Mouse (Mus musculus) gastrocnemius, postnatal 14 days (tissue): ENCODE data around the gene Naa80. TPM values are rescaled to one million over a fixed set of nuclear protein-coding genes. Genes with fewer than 3 reads are reported as not detected.
"Not testable (repeated sequence)": the region's sequence is repeated elsewhere in the genome, so short reads cannot be mapped to it uniquely, and the experiment has no call there.

Experiments used
- DNase-seq: peaks from one replicate; pipeline ENCODE4 v3.0.0; 2021; ENCODE audit warnings: mixed read lengths
- intact Hi-C: fragments of 180-260 bp; cut with DNase I; formaldehyde crosslinking; loops from one replicate; pipeline ENCODE4 v1.15.1; 2025; ENCODE audit warnings: low total_unique reads
- total RNA-seq, 2 experiments: library from RNA; stranded (reverse); gene quantifications; 2 replicates each; pipeline ENCODE4 v1.2.3; 2021

Naa80 gene
- total RNA-seq, 2 experiments from 2014 or later: 12.0 TPM

GRCm38 (mm10) chr9:107569270-107569669 is 9.4 kb upstream of the Naa80 start:
- no peak for DNase-seq
- intact Hi-C loops: no loop called here

GRCm38 (mm10) chr9:107570016-107570415 is 8.7 kb upstream of the Naa80 start:
- intact Hi-C loops: no loop called here
- DNase-seq: no peak

DNA sequence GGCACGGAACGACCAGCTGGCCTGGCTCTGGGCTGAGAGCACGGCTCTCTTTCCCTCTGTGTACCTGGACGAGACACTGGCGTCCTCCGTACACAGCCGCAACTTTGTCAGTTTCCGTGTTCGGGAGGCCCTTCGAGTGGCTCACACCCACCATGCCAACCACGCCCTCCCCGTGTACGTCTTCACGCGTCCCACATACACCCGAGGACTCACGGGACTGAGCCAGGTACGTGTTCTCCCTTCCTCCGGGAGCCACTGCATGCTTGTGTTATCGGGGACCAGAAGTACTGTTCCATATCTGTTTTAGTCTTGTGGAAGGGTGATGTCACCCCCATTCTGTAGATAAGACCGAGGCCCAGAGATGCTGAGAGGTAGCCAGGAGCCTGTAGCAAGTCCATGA is 7.8 kb upstream of the Naa80 start:
- intact Hi-C loops: no loop called here

DNA sequence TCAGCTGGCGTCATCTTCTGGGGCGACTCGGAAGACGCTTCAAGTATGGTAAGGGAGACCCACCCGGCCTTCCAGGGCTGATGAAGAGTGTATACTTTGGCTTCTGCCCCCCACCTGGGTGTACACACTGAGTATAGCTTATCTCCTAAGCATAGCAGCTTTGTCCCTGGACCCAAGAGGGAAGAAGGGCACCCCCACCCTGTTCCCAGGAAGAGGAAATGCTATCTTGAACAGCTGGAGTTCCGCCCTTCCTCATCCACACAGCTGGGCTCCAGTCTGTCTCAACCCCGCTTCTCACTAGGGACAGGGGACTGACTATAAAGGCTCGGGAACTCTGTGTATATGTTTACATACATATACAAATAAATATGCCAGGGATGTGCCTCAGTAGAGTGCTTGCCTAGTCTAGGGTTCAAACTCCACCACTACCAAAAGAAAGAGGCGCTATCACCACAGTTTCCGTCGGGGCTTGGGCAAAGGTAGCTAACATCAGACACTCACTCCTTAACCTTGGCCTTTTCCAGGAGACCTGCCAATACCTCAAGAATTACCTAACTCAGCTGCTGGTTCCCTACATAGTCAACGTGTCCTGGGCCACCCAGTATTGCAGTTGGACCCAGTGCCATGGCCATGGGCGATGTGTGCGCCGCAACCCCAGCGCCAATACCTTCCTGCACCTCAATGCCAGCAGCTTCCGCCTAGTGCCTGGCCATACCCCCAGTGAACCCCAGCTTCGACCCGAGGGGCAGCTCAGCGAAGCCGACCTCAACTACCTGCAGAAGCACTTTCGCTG is 7.0 kb upstream of the Naa80 start:
- DNase-seq: no peak
- intact Hi-C loops: no loop called here

More for the DNA sequence above, 7.8 kb upstream of the Naa80 start:
- DNase-seq: no peak

DNA sequence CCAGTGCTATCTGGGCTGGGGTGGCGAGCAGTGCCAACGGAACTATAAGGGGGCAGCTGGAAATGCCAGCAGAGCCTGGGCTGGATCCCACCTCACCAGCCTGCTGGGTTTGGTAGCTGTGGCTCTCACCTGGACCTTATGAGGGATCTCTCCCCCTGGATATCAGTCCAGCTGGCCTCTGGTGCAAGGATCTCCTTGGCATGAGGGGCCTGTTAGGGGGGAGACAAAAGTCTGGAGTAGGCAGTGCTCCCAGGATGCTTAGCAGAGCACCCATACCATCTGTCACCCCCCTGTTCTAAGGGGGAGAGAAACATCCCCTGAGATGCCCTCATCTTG is 6.4 kb upstream of the Naa80 start:
- no peak for DNase-seq
- intact Hi-C loops: no loop called here

- DNase-seq, intact Hi-C loops: not testable (repeated sequence)
Measured at GRCm38 (mm10) chr9:107573774-107574173, 4.9 kb upstream of the Naa80 start.

- intact Hi-C loops: no loop called here
- no peak for DNase-seq
Measured at GRCm38 (mm10) chr9:107575579-107576356, 2.9 kb upstream of the Naa80 start.

GRCm38 (mm10) chr9:107576357-107577107 is 2.2 kb upstream of the Naa80 start, which contains the start of gene Hyal1:
Hyal1 (plus strand) TSS chr9:107576927.
- intact Hi-C loops: no loop called here
- DNase-seq: peak; percentile 91

DNA sequence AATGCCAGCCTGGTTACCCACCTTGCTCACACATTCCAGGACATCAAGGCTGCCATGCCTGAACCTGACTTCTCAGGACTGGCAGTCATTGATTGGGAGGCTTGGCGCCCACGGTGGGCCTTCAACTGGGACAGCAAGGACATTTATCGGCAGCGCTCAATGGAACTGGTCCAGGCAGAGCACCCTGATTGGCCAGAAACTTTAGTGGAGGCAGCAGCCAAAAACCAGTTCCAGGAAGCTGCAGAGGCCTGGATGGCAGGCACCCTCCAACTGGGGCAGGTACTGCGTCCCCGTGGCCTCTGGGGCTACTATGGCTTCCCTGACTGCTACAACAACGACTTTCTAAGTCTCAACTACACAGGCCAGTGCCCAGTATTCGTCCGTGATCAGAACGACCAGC is 816 bp upstream of the Naa80 start:
- intact Hi-C loops: no loop called here

DNA sequence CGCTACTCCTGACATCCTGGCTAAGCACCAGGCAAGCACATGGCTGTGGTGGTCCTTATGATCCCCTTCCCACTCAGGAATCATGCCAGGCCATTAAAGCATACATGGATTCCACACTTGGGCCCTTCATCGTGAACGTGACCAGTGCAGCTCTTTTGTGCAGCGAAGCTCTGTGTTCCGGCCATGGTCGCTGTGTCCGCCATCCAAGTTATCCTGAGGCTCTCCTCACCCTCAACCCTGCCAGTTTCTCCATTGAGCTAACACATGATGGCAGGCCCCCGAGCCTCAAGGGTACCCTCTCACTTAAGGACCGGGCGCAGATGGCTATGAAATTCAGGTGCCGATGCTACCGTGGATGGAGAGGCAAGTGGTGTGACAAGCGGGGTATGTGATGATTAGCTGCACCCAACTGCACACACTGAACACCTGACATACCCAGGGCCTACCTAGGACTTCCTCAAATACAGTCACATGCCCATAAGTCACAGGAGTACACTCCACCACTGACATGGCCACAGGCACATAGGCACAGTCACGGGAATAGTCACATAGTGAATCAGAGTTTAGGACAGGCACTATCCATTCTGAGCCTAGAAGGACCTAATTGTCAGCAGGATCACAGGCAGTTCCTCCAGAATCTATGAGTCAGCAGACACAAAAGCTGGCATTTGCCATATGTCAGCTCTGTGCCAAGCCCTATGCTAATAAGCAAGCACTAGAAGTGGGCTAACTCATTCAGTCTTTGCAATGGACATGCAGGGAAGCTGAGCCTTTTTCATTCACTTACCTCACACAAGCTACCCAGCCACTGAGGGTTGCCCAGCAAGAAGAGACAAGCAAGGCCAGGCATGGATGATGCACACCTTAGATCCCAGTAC is 575 bp downstream of the Naa80 start:
- no peak for DNase-seq
- intact Hi-C loops: no loop called here

More for the DNA sequence above, 816 bp upstream of the Naa80 start:
- DNase-seq: no peak

- intact Hi-C loops: no loop called here
- peak; percentile 91 for DNase-seq
Measured at GRCm38 (mm10) chr9:107580501-107581317, 2.0 kb downstream of the Naa80 start, which contains the start of gene Hyal3. Hyal3 (plus strand) TSS chr9:107580818.

- no peak for DNase-seq
- intact Hi-C loops: no loop called here
Measured at GRCm38 (mm10) chr9:107581584-107581983, 2.9 kb downstream of the Naa80 start.

DNA sequence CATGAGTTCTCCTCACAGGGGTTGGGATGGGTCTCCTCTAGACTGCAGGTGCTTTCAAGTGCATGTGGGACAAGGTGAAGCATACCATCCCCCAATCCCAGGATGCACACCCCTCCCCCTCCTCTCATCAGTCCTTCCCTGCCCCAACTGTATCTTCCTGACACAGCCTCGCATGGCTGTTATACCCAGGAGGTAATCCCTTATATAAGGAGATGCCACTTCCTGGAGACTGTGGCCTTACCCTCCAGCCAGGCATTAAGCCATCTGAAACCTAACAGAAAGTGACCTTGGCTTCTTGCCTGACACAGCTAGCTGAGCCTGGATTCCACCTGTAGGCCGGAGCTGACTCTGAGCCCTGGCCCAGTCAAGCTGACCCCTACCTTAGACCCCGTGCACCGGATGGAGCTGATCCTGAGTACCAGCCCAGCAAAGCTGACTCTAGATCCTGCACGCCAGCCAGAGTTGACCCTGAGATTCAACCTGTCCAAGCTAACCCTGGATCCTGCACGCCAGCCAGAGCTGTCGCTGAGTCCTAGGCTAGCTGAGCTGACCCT is 3.9 kb downstream of the Naa80 start:
- intact Hi-C loops: no loop called here
- DNase-seq: no peak

- intact Hi-C loops: no loop called here
- DNase-seq: no peak
Measured at GRCm38 (mm10) chr9:107583174-107583573, 4.5 kb downstream of the Naa80 start.

GRCm38 (mm10) chr9:107586504-107586903 is 7.8 kb downstream of the Naa80 start:
- no peak for DNase-seq
- intact Hi-C loops: no loop called here

- peak; percentile 97 for DNase-seq
- intact Hi-C loops: no loop called here
Measured at GRCm38 (mm10) chr9:107586974-107587832, 8.5 kb downstream of the Naa80 start, which contains the start of gene Ifrd2. Ifrd2 (plus strand) TSS chr9:107587642.
